Mouse (Mus musculus) testis, adult 2 months (tissue): ENCODE data around the gene Speer4f2.
"Not testable (repeated sequence)": the region's sequence is repeated elsewhere in the genome, so short reads cannot be mapped to it uniquely, and the experiment has no call there.

ENCODE experiments used
- CTCF ChIP-seq: fragments of 200-500 bp; IDR thresholded peaks from 2 replicates; pipeline ENCODE4 v1.5.1; 2012; ENCODE audit warnings: low read depth, mild to moderate bottlenecking, inconsistent platforms, low read length, moderate library complexity; ENCODE audit not compliant: control insufficient read depth, insufficient read depth, insufficient replicate concordance
- POLR2A ChIP-seq: fragments of 200-500 bp; IDR thresholded peaks from 2 replicates; pipeline ENCODE4 v1.6.1; 2012; ENCODE audit warnings: low read depth, mild to moderate bottlenecking, inconsistent platforms, low read length, moderate library complexity; ENCODE audit not compliant: control insufficient read depth

DNA sequence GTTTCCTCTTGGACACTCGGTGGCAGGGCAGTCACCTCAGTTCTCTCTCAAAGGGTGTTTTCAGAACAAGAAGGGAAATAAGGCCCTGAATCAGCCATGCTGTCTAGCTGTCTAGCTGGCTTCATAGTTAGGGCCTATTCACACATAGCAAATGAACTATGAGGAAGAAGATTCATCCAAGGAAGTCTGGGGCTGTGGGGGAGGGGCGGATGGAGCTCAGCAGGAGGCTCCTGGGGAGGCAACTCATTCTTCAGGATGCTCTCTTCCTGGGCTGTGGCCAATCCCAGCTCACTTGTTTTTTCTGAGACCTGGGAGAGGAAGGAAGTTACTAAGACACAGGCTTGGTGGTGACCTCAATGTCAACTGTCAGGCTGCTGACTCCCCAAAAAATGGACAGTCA, 27.2 kb upstream of the Speer4f2 start:
- not testable (repeated sequence) for TF ChIP-seq CTCF, POLR2A
